Mouse (Mus musculus): Measurements from ENCODE around the gene Dhx16. TPM values are rescaled to one million over a fixed set of nuclear protein-coding genes. Genes with fewer than 3 reads are reported as not detected.
A peak's percentile ranks its signal among the peaks of the same experiment; 100 is the strongest.
"Not testable (repeated sequence)": the region's sequence is repeated elsewhere in the genome, so short reads cannot be mapped to it uniquely, and the experiment has no call there.

Dhx16 gene
- total and polyA plus RNA-seq, 3 experiments = 79.2 to 101 TPM; not detected in 1

GRCm38 (mm10) chr17:35838122-35838544 lies 41.5 kb upstream of the Dhx16 start, which contains the start of gene Tubb5 (continued):
- no peak for TF ChIP-seq GABPA (IDR thresholded peaks at IDR 0.05; ENCODE audit: low read depth, low read length)

DNA sequence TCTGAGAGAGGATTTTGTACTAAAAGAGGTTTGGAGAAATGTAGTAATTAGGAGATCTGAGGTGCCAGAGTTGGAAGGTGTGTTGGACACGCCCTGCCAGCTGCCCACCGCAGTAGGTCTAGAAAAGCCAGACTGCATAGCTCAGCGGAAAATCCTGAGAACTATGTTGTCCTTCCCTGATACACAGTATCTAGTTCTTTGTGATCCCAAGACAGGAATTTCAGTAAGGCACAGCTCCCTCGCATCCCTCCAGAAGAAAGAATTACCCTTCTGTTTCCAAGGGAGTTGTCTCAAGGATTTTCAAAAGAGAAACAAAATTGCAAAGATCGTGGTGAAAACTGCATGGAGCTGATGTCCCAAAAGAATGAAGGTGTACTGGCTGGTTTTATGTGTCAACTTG lies 41.0 kb upstream of the Dhx16 start:
- Histone ChIP-seq H3K4me3 (ENCODE audit: control insufficient read depth in 1 of 2, insufficient read depth in 1 of 2, low read depth in 2 of 2, low read length in 2 of 2) (peak overlapping the region; percentile 69 to 80), H3K36me3 (ENCODE audit: control insufficient read depth in 1 of 2, insufficient read depth in 2 of 2, low read length in 2 of 2) (peaks cover 11 to 49% of the 10 kb centered on the region in 2 experiments), H3K9ac (ENCODE audit: control insufficient read depth, low read depth, low read length, poor library complexity, severe bottlenecking) (peak overlapping the region; percentile 77), H3K27me3 (ENCODE audit: control insufficient read depth in 1 of 2, insufficient read depth in 2 of 2, low read length in 2 of 2) (no peaks in the 10 kb centered on the region), H3K9me3 (replicated peaks; ENCODE audit: insufficient read depth, low read length) (no peaks in the 10 kb centered on the region), H3K79me2 (ENCODE audit: control insufficient read depth, insufficient read depth, low read length, poor library complexity) (peaks cover 50% of the 10 kb centered on the region), H3K4me1 (ENCODE audit: control insufficient read depth in 1 of 2, insufficient read depth in 2 of 2, low read length in 2 of 2) (peaks cover 0 to 47% of the 10 kb centered on the region in 2 experiments; a peak in 3 of 4 replicates), H3K27ac (ENCODE audit: control insufficient read depth, low read depth, low read length) (peak overlapping the region; percentile 85)
- DNase-seq (ENCODE audit: low read depth, low spot score) = no peak
- TF ChIP-seq EP300 (IDR thresholded peaks at IDR 0.05; ENCODE audit: low read depth in 1 of 2, low read length in 2 of 2) (no peak), MYC (IDR thresholded peaks at IDR 0.05; ENCODE audit: low read depth, low read length) (no peak), MAFK (IDR thresholded peaks at IDR 0.05; ENCODE audit: borderline replicate concordance, low read depth, low read length) (no peak), ZC3H11A (IDR thresholded peaks at IDR 0.05; ENCODE audit: low read depth, low read length) (no peak), KAT2A (conservative IDR thresholded peaks at IDR 0.05; ENCODE audit: low read depth, low read length) (no peak), GATA1 (IDR thresholded peaks at IDR 0.05; ENCODE audit: low read depth, low read length) (no peak), RAD21 (IDR thresholded peaks at IDR 0.05; ENCODE audit: low read depth, low read length) (no peak), ZNF384 (IDR thresholded peaks at IDR 0.05; ENCODE audit: low read depth, low read length) (no peak), CHD2 (IDR thresholded peaks at IDR 0.05; ENCODE audit: low read length) (no peak), TCF12 (IDR thresholded peaks at IDR 0.05; ENCODE audit: low read depth, low read length) (no peak), GABPA (IDR thresholded peaks at IDR 0.05; ENCODE audit: low read depth, low read length) (no peak), SMC3 (IDR thresholded peaks at IDR 0.05; ENCODE audit: low read depth, low read length) (no peak)

DNA sequence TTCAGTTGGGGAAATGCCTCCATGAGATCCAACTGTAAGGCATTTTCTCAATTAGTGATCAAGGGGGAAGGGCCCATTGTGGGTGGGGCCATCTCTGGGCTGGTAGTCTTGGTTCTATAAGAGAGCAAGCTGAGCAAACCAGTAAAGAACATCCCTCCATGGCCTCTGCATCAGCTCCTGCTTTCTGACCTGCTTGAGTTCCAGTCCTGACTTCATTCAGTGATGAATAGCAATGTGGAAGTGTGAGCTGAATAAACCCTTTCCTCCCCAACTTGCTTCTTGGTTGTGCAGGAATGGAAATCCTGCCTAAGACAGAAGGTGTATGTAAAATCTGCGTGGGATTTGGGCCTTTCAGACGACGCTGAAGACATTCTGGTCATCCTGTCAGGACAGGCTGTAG lies 40.6 kb upstream of the Dhx16 start:
- H3K9me3 ChIP-seq (replicated peaks; ENCODE audit: insufficient read depth, low read length); H3K27me3 ChIP-seq (ENCODE audit: control insufficient read depth in 1 of 2, insufficient read depth in 2 of 2, low read length in 2 of 2): not testable (repeated sequence)
- peak; percentile 60 for DNase-seq (ENCODE audit: low read depth, low spot score)
- peak overlapping the region; percentile 69 to 80 for H3K4me3 ChIP-seq (ENCODE audit: control insufficient read depth in 1 of 2, insufficient read depth in 1 of 2, low read depth in 2 of 2, low read length in 2 of 2)
- H3K27ac ChIP-seq (ENCODE audit: control insufficient read depth, low read depth, low read length) = peak overlapping the region; percentile 85
- H3K79me2 ChIP-seq (ENCODE audit: control insufficient read depth, insufficient read depth, low read length, poor library complexity) = peaks cover 50% of the 10 kb centered on the region
- peak overlapping the region; percentile 77 for H3K9ac ChIP-seq (ENCODE audit: control insufficient read depth, low read depth, low read length, poor library complexity, severe bottlenecking)
- peaks cover 11 to 45% of the 10 kb centered on the region in 2 experiments for H3K36me3 ChIP-seq (ENCODE audit: control insufficient read depth in 1 of 2, insufficient read depth in 2 of 2, low read length in 2 of 2)
- peak in 1 of 2 experiments; percentile 58; a peak in 2 of 4 replicates for TF ChIP-seq POLR2A (IDR thresholded peaks at IDR 0.05; ENCODE audit: control insufficient read depth in 1 of 2, insufficient read depth in 1 of 2, low read depth in 1 of 2, low read length in 2 of 2, poor library complexity in 1 of 2)
- peak; percentile 75 for TF ChIP-seq TBP (IDR thresholded peaks at IDR 0.05; ENCODE audit: low read depth, low read length)
- H3K4me1 ChIP-seq (ENCODE audit: control insufficient read depth in 1 of 2, insufficient read depth in 2 of 2, low read length in 2 of 2) = peaks cover 0 to 43% of the 10 kb centered on the region in 2 experiments; a peak in 3 of 4 replicates
